Mouse (Mus musculus) MEL (cell line): ENCODE data around the gene Ghr.

Experiments used
- ELF1 ChIP-seq: IDR thresholded peaks from 2 replicates; pipeline ENCODE4 v1.6.1; 2014; ENCODE audit warnings: low read depth, mild to moderate bottlenecking, inconsistent platforms, low read length, improper control_type of control experiment, moderate library complexity
- ETS1 ChIP-seq: IDR thresholded peaks from 2 replicates; pipeline ENCODE4 v1.6.1; 2012; ENCODE audit warnings: low read depth, mild to moderate bottlenecking, inconsistent platforms, low read length, improper control_type of control experiment, moderate library complexity
- POLR2A ChIP-seq, 2 experiments: IDR thresholded peaks; 2 replicates each; pipeline ENCODE4 v1.6.1; 2011 to 2012; ENCODE audit warnings: low read length in 2 of 2, mild to moderate bottlenecking in 2 of 2, control low read depth in 1 of 2, improper control_type of control experiment in 1 of 2, low read depth in 1 of 2, moderate library complexity in 1 of 2; ENCODE audit not compliant: control insufficient read depth in 1 of 2, insufficient read depth in 1 of 2, poor library complexity in 1 of 2
- RAD21 ChIP-seq: IDR thresholded peaks from 2 replicates; pipeline ENCODE4 v1.6.1; 2011; ENCODE audit warnings: mild to moderate bottlenecking, low read depth, low read length, improper control_type of control experiment
- RCOR1 ChIP-seq: IDR thresholded peaks from 2 replicates; pipeline ENCODE4 v1.6.1; 2012; ENCODE audit warnings: low read depth, mild to moderate bottlenecking, inconsistent platforms, low read length, improper control_type of control experiment
- SMC3 ChIP-seq: IDR thresholded peaks from 2 replicates; pipeline ENCODE4 v1.6.1; 2011; ENCODE audit warnings: low read depth, low read length, improper control_type of control experiment
- TAL1 ChIP-seq: IDR thresholded peaks from 2 replicates; pipeline ENCODE4 v1.6.1; 2012; ENCODE audit warnings: mild to moderate bottlenecking, inconsistent platforms, low read length, moderate library complexity, mixed read lengths
- USF2 ChIP-seq, 2 experiments: IDR thresholded peaks; 2 replicates each; pipeline ENCODE4 v1.6.1; 2011 to 2012; ENCODE audit warnings: improper control_type of control experiment in 2 of 2, low read length in 2 of 2, borderline replicate concordance in 1 of 2, inconsistent platforms in 1 of 2, low read depth in 1 of 2, mild to moderate bottlenecking in 1 of 2; ENCODE audit not compliant: insufficient read depth in 1 of 2
- ZC3H11A ChIP-seq: IDR thresholded peaks from 2 replicates; pipeline ENCODE4 v1.6.1; 2012; ENCODE audit warnings: low read depth, mild to moderate bottlenecking, inconsistent platforms, low read length, improper control_type of control experiment

GRCm38 (mm10) chr15:3564570-3564969, 18.7 kb downstream of the Ghr start:
- no peak for TF ChIP-seq SMC3
- TF ChIP-seq POLR2A (IDR thresholded peaks at IDR 0.05; ENCODE audit: control insufficient read depth in 1 of 2, insufficient read depth in 1 of 2, low read depth in 1 of 2, low read length in 2 of 2, poor library complexity in 1 of 2): no peak
- no peak for TF ChIP-seq ELF1
- no peak for TF ChIP-seq ETS1
- no peak for TF ChIP-seq RAD21
- no peak for TF ChIP-seq USF2 (IDR thresholded peaks at IDR 0.05; ENCODE audit: borderline replicate concordance in 1 of 2, insufficient read depth in 1 of 2, low read depth in 1 of 2, low read length in 2 of 2)
- no peak for TF ChIP-seq ZC3H11A
- TF ChIP-seq RCOR1: no peak
- no peak for TF ChIP-seq TAL1
